Mouse (Mus musculus): ENCODE measurements around the gene Plagl2. TPM values are rescaled to one million over a fixed set of nuclear protein-coding genes. Genes with fewer than 3 reads are reported as not detected.

Gene Plagl2
- polyA plus RNA-seq, 1 experiment from 2014 or later: 8.2 TPM

DNA sequence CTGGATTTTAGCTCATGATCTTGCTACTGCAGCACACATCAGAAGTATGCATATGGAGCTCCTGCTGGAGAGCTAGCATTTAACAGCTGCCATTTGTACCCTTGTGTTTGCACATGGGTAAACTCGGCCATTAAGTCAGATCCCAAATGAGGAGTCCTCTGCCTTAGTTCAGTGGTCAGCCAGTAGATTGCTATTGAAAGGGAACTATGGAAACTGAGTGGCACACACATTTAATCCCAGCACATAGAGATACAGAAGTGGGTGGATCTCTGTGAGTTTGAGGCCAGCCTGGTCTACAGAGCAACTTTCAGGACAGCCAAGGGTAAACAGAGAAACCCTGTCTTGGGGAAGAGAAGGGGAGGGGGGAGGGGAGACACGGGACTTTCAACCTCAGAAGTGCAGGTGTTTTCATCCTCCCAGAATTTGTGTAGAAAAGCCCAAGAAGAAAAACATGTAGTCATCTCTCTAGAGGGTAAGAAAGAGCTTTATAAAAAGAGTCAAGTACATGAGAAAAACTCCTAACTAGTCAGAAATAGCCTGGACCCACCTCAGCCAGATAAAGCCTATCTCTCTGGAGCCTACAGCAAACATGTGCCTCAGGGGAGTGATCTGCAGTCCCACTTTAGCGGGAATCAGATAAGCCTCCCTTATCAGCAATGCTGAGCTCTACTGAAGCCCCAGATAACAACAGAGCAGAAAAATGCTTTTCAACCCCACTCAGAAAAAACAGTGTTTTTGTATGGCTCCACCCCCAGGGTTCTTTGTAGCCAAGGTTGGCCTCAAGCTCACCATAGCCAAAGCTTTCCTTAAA, 18.8 kb upstream of the Plagl2 start:
- Histone ChIP-seq H3K36me3 (ENCODE audit: insufficient read depth, low read length) (peaks cover 30% of the 10 kb centered on the region), H3K4me1 (replicated peaks; ENCODE audit: insufficient read depth, low read length) (no peaks in the 10 kb centered on the region), H3K27ac (no peak overlapping the region), H3K27me3 (ENCODE audit: insufficient read depth, low read length) (no peaks in the 10 kb centered on the region), H3K4me3 (replicated peaks; ENCODE audit: low read depth, low read length) (no peak overlapping the region), H3K9ac (ENCODE audit: low read depth, low read length) (no peak overlapping the region), H3K4me2 (ENCODE audit: low read length) (no peak overlapping the region), H3K9me3 (replicated peaks; ENCODE audit: low read length) (no peaks in the 10 kb centered on the region)
- WGBS: 64% methylated on average over 3 of the region's 3 CpGs
- DNase-seq (ENCODE audit: low spot score): no peak
- TF ChIP-seq CTCF (IDR thresholded peaks at IDR 0.05; ENCODE audit: low read depth): no peak
- no peak for ATAC-seq (replicated peaks; ENCODE audit: low FRiP score, low read depth)

DNA sequence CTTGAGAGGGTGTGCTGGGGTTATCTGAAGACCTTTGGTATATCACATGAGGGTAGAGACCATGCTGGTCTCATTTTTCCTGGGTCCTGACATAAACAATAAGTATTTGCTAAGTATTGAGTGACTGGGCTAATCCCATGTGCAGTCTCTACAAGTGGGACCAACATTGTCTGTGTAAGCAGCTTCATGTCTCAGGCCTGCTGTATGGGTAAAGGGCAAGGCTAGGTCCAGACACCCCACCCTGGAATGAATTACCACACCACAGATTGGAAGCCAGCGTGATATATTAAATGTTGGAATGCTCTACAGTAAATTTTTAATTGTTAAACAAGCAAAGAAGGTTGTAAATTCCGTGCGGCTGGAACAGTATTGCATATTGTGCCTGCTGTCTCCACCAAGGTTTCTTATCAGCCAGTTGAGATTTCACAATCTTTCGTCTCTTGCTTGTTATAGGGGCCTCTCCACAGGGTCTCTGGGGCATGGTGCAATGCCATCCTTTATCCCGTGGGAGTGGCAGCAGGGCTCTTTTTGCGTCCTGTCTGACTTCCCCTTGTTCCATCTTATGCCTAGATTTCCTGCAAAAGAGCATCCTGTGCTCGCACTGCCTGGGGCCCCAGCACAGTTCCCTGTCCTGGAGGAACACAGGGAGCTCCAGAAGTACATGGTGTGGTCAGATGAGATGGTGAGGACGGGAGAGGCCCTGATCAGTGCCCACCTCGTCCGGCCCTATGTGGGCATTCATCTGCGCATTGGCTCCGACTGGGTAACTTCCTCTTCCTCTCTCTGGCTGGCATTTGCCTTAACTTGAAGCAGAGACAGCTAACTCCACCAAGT, 18.0 kb upstream of the Plagl2 start:
- no peak for TF ChIP-seq CTCF (IDR thresholded peaks at IDR 0.05; ENCODE audit: low read depth)
- Histone ChIP-seq H3K4me2 (ENCODE audit: low read length) (no peak overlapping the region), H3K9ac (ENCODE audit: low read depth, low read length) (no peak overlapping the region), H3K9me3 (replicated peaks; ENCODE audit: low read length) (no peaks in the 10 kb centered on the region), H3K4me1 (replicated peaks; ENCODE audit: insufficient read depth, low read length) (no peaks in the 10 kb centered on the region), H3K27ac (no peak overlapping the region), H3K4me3 (replicated peaks; ENCODE audit: low read depth, low read length) (no peak overlapping the region), H3K27me3 (ENCODE audit: insufficient read depth, low read length) (no peaks in the 10 kb centered on the region), H3K36me3 (ENCODE audit: insufficient read depth, low read length) (peaks cover 26% of the 10 kb centered on the region)
- peak; percentile 25 for DNase-seq (ENCODE audit: low spot score)
- 64% methylated on average over 12 of the region's 12 CpGs for WGBS
- no peak for ATAC-seq (replicated peaks; ENCODE audit: low FRiP score, low read depth)

DNA sequence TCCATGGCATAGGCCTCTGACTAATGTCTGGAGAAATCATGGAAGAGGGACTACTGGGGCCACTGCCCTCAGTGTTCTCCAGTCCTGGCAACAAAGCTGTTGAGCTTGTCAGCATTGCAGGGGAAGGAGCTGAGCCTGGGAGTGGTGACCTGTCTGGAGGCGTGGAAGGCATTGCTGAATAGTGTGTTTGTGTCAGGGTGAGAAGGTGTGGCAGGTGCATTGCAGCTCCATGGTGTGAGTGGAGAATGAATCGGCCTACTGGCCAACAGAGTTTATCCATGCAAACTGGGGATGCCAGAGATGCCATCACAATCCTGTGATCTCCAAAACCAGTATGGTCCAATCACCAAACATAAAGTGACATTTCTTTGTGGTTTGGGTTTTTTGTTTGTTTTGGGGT, 15.4 kb upstream of the Plagl2 start:
- Histone ChIP-seq H3K9ac (ENCODE audit: low read depth, low read length) (no peak overlapping the region), H3K36me3 (ENCODE audit: insufficient read depth, low read length) (peaks cover 13% of the 10 kb centered on the region), H3K27me3 (ENCODE audit: insufficient read depth, low read length) (no peaks in the 10 kb centered on the region), H3K4me3 (replicated peaks; ENCODE audit: low read depth, low read length) (no peak overlapping the region), H3K4me1 (replicated peaks; ENCODE audit: insufficient read depth, low read length) (no peaks in the 10 kb centered on the region), H3K4me2 (ENCODE audit: low read length) (no peak overlapping the region), H3K27ac (no peak overlapping the region), H3K9me3 (replicated peaks; ENCODE audit: low read length) (no peaks in the 10 kb centered on the region)
- no peak for TF ChIP-seq CTCF (IDR thresholded peaks at IDR 0.05; ENCODE audit: low read depth)
- no peak for DNase-seq (ENCODE audit: low spot score)
- 92% methylated on average over 2 of the region's 2 CpGs for WGBS
- no peak for ATAC-seq (replicated peaks; ENCODE audit: low FRiP score, low read depth)

DNA sequence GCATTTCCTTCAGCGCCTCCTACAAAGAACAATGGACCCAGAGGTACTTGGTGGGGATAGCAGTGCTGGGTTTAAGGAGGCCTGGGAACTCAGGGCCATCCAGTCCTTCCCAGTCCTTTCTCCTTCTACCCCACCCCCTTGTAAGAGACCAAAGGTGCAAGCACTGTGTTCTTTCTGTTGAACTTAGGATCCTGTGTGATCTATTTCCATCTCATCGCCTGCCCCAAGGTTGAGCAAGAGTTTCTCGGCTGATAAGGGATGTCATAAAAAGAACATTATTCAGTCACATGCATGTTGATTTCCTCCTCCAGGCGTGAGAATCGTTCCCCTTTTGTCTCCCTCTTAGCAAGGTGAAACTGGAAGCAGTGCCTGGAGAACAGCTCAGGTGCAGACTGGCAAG, 8.5 kb upstream of the Plagl2 start:
- no peak for ATAC-seq (replicated peaks; ENCODE audit: low FRiP score, low read depth)
- no peak overlapping the region for H3K27ac ChIP-seq

DNA sequence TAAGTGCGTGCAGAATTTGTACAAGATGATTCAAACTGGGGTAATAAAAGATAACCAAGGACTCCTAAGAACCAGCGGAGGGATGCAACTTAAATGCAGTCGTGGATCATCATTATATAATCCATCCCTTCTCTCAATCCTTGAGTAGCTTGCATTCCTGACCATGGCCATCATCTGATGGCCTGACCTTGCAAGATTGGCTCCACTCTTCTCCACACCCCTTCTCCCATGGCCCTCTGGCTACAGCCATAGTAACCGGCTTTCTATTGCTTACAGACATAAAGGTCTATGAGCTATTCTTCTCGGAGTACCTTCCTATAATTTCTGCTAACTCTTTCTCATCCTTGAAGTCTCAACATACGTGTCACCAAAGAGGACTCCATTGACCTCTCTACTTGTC, 930 bp upstream of the Plagl2 start:
- H3K9me3 ChIP-seq (replicated peaks; ENCODE audit: low read length): no peaks in the 10 kb centered on the region
- H3K4me3 ChIP-seq (replicated peaks; ENCODE audit: low read depth, low read length): peak overlapping the region; percentile 99
- DNase-seq (ENCODE audit: low spot score): no peak
- no peaks in the 10 kb centered on the region for H3K27me3 ChIP-seq (ENCODE audit: insufficient read depth, low read length)
- H3K36me3 ChIP-seq (ENCODE audit: insufficient read depth, low read length): no peaks in the 10 kb centered on the region
- peaks cover 15% of the 10 kb centered on the region; the same call in 1 of the 2 replicates for H3K4me1 ChIP-seq (replicated peaks; ENCODE audit: insufficient read depth, low read length)
- no peak for ATAC-seq (replicated peaks; ENCODE audit: low FRiP score, low read depth)
- 55% methylated on average over 6 of the region's 6 CpGs for WGBS
- H3K27ac ChIP-seq: 0 out of 2 replicates have a peak overlapping the region, but pooled peaks have one; percentile 95
- no peak for TF ChIP-seq CTCF (IDR thresholded peaks at IDR 0.05; ENCODE audit: low read depth)
- peak overlapping the region; percentile 90 for H3K4me2 ChIP-seq (ENCODE audit: low read length)
- peak overlapping the region; percentile 99 for H3K9ac ChIP-seq (ENCODE audit: low read depth, low read length)

More for the DNA sequence above, 8.5 kb upstream of the Plagl2 start:
- Histone ChIP-seq H3K4me3 (replicated peaks; ENCODE audit: low read depth, low read length) (no peak overlapping the region), H3K27me3 (ENCODE audit: insufficient read depth, low read length) (no peaks in the 10 kb centered on the region), H3K36me3 (ENCODE audit: insufficient read depth, low read length) (peaks cover 17% of the 10 kb centered on the region), H3K9me3 (replicated peaks; ENCODE audit: low read length) (no peaks in the 10 kb centered on the region), H3K4me2 (ENCODE audit: low read length) (no peak overlapping the region), H3K4me1 (replicated peaks; ENCODE audit: insufficient read depth, low read length) (no peaks in the 10 kb centered on the region), H3K9ac (ENCODE audit: low read depth, low read length) (no peak overlapping the region)
- DNase-seq (ENCODE audit: low spot score): no peak
- 83% methylated on average over 5 of the region's 5 CpGs for WGBS
- TF ChIP-seq CTCF (IDR thresholded peaks at IDR 0.05; ENCODE audit: low read depth): no peak

DNA sequence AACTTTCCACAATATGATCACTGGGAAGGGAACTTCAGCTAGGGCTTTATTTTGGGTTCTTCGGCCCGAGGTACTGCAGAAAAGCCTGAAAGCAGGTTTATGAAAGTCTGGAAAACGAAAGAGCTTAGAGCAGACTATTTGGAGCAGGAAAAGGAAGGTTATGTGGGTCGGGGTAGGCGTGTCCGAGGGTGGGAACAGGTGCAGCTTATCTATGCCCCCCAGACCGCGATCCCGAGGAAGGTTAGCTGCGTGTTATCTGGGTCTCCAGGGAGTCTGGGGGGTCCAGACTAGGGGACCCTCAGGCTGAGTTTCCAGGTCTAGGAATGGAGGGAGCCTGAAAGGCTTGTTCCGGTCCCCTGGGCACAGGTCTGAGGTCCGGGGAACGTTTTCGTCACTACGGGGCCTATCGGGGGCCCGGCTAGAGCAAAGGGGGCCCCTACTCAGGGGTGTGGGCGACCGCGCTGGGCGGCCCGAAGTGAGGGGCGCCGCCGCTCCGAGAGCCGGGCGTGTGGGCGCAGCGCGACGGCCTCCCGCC, 458 bp downstream of the Plagl2 start:
- TF ChIP-seq CTCF (IDR thresholded peaks at IDR 0.05; ENCODE audit: low read depth): no peak
- H3K4me2 ChIP-seq (ENCODE audit: low read length): peak overlapping the region; percentile 90
- no peaks in the 10 kb centered on the region for H3K27me3 ChIP-seq (ENCODE audit: insufficient read depth, low read length)
- no peaks in the 10 kb centered on the region for H3K36me3 ChIP-seq (ENCODE audit: insufficient read depth, low read length)
- peak; percentile 53; the same call in 1 of the 2 replicates for ATAC-seq (replicated peaks; ENCODE audit: low FRiP score, low read depth)
- peak overlapping the region; percentile 99 for H3K9ac ChIP-seq (ENCODE audit: low read depth, low read length)
- H3K27ac ChIP-seq: peak overlapping the region; percentile 95
- DNase-seq (ENCODE audit: low spot score): peak; percentile 45
- under 1% methylated on average over 30 of the region's 33 CpGs for WGBS
- peaks cover 15% of the 10 kb centered on the region; the same call in 1 of the 2 replicates for H3K4me1 ChIP-seq (replicated peaks; ENCODE audit: insufficient read depth, low read length)
- H3K4me3 ChIP-seq (replicated peaks; ENCODE audit: low read depth, low read length): peak overlapping the region; percentile 99
- H3K9me3 ChIP-seq (replicated peaks; ENCODE audit: low read length): no peaks in the 10 kb centered on the region
